Mouse (Mus musculus): ENCODE measurements around the gene Plxna1. TPM values are rescaled to one million over a fixed set of nuclear protein-coding genes. Genes with fewer than 3 reads are reported as not detected.

The Plxna1 gene
- polyA plus RNA-seq, 1 experiment from 2014 or later: 47.8 TPM

DNA sequence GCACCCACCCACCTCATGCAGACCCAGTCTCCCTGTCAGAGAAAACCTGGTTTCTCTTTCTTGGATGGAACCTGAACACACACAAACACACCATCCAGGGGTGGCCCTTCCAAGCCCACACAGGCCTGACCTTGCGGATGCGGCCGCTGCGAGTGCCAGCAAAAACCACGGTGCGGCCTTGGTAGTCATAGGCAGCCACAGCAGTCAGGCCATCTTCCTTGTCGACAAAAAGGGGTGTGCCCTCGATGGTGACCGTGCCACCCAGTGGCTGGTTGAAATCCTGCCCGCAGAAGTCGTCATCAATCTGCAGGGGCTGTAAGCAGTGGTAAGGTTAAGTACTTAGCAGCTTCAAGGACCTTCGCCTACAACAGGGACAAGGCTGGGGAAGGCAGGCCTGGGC, 7.7 kb downstream of the Plxna1 start:
- H3K9me3 ChIP-seq (ENCODE audit: control insufficient read depth, low read length): no peaks in the 10 kb centered on the region
- H3K4me3 ChIP-seq (replicated peaks; ENCODE audit: low read length): no peak overlapping the region
- H3K27me3 ChIP-seq (replicated peaks; ENCODE audit: control insufficient read depth, insufficient read depth, low read length): no peaks in the 10 kb centered on the region
- no peak overlapping the region for H3K4me2 ChIP-seq (ENCODE audit: low read length)
- ATAC-seq: no peak
- H3K9ac ChIP-seq (replicated peaks; ENCODE audit: low read depth, low read length): no peak overlapping the region
- H3K27ac ChIP-seq (ENCODE audit: low read length): no peak overlapping the region
- H3K4me1 ChIP-seq (replicated peaks; ENCODE audit: control insufficient read depth, insufficient read depth, low read length): peaks cover 67% of the 10 kb centered on the region
- 80% methylated on average over 12 of the region's 12 CpGs for WGBS
- H3K36me3 ChIP-seq (ENCODE audit: control insufficient read depth, insufficient read depth): no peaks in the 10 kb centered on the region

GRCm38 (mm10) chr6:89354076-89354475, 8.3 kb downstream of the Plxna1 start:
- no peak overlapping the region for H3K4me3 ChIP-seq (replicated peaks; ENCODE audit: low read length)
- H3K4me2 ChIP-seq (ENCODE audit: low read length): no peak overlapping the region
- no peak overlapping the region for H3K9ac ChIP-seq (replicated peaks; ENCODE audit: low read depth, low read length)
- no peaks in the 10 kb centered on the region for H3K27me3 ChIP-seq (replicated peaks; ENCODE audit: control insufficient read depth, insufficient read depth, low read length)
- WGBS: 82% methylated on average over 5 of the region's 5 CpGs
- H3K9me3 ChIP-seq (ENCODE audit: control insufficient read depth, low read length): no peaks in the 10 kb centered on the region
- no peaks in the 10 kb centered on the region for H3K36me3 ChIP-seq (ENCODE audit: control insufficient read depth, insufficient read depth)
- peaks cover 61% of the 10 kb centered on the region for H3K4me1 ChIP-seq (replicated peaks; ENCODE audit: control insufficient read depth, insufficient read depth, low read length)
- no peak overlapping the region for H3K27ac ChIP-seq (ENCODE audit: low read length)
- ATAC-seq: no peak

GRCm38 (mm10) chr6:89353101-89353500, 9.3 kb downstream of the Plxna1 start:
- no peak for ATAC-seq
- no peak overlapping the region for H3K9ac ChIP-seq (replicated peaks; ENCODE audit: low read depth, low read length)
- peaks cover 51% of the 10 kb centered on the region for H3K4me1 ChIP-seq (replicated peaks; ENCODE audit: control insufficient read depth, insufficient read depth, low read length)
- H3K4me3 ChIP-seq (replicated peaks; ENCODE audit: low read length): no peak overlapping the region
- no peaks in the 10 kb centered on the region for H3K27me3 ChIP-seq (replicated peaks; ENCODE audit: control insufficient read depth, insufficient read depth, low read length)
- no peak overlapping the region for H3K4me2 ChIP-seq (ENCODE audit: low read length)
- WGBS: 55% methylated on average over 8 of the region's 8 CpGs
- H3K27ac ChIP-seq (ENCODE audit: low read length): no peak overlapping the region
- H3K9me3 ChIP-seq (ENCODE audit: control insufficient read depth, low read length): no peaks in the 10 kb centered on the region
- H3K36me3 ChIP-seq (ENCODE audit: control insufficient read depth, insufficient read depth): no peaks in the 10 kb centered on the region

- H3K4me3 ChIP-seq (replicated peaks; ENCODE audit: low read length): no peak overlapping the region
- 7% methylated on average over 5 of the region's 5 CpGs for WGBS
- H3K27ac ChIP-seq (ENCODE audit: low read length): peak overlapping the region; percentile 45
- peaks cover 2% of the 10 kb centered on the region; the same call in 1 of the 2 replicates for H3K36me3 ChIP-seq (ENCODE audit: control insufficient read depth, insufficient read depth)
- peaks cover 48% of the 10 kb centered on the region for H3K4me1 ChIP-seq (replicated peaks; ENCODE audit: control insufficient read depth, insufficient read depth, low read length)
- H3K4me2 ChIP-seq (ENCODE audit: low read length): no peak overlapping the region
- no peaks in the 10 kb centered on the region for H3K9me3 ChIP-seq (ENCODE audit: control insufficient read depth, low read length)
- no peak overlapping the region; the same call in 1 of the 2 replicates for H3K9ac ChIP-seq (replicated peaks; ENCODE audit: low read depth, low read length)
- H3K27me3 ChIP-seq (replicated peaks; ENCODE audit: control insufficient read depth, insufficient read depth, low read length): no peaks in the 10 kb centered on the region
- ATAC-seq: peak; percentile 78
Measured at GRCm38 (mm10) chr6:89351441-89352137, 10.8 kb downstream of the Plxna1 start.

- Histone ChIP-seq H3K27ac (ENCODE audit: low read length) (no peak overlapping the region), H3K9ac (replicated peaks; ENCODE audit: low read depth, low read length) (no peak overlapping the region), H3K4me3 (replicated peaks; ENCODE audit: low read length) (no peak overlapping the region), H3K4me2 (ENCODE audit: low read length) (no peak overlapping the region), H3K9me3 (ENCODE audit: control insufficient read depth, low read length) (no peaks in the 10 kb centered on the region), H3K27me3 (replicated peaks; ENCODE audit: control insufficient read depth, insufficient read depth, low read length) (no peaks in the 10 kb centered on the region), H3K36me3 (ENCODE audit: control insufficient read depth, insufficient read depth) (peaks cover 2% of the 10 kb centered on the region; the same call in 1 of the 2 replicates), H3K4me1 (replicated peaks; ENCODE audit: control insufficient read depth, insufficient read depth, low read length) (peaks cover 43% of the 10 kb centered on the region)
- no peak for ATAC-seq
- 100% methylated on average over 2 of the region's 2 CpGs for whole genome bisulfite sequencing
Measured at GRCm38 (mm10) chr6:89350520-89350919, 11.9 kb downstream of the Plxna1 start.

- Histone ChIP-seq H3K36me3 (ENCODE audit: control insufficient read depth, insufficient read depth) (peaks cover 2% of the 10 kb centered on the region; the same call in 1 of the 2 replicates), H3K9me3 (ENCODE audit: control insufficient read depth, low read length) (no peaks in the 10 kb centered on the region), H3K27me3 (replicated peaks; ENCODE audit: control insufficient read depth, insufficient read depth, low read length) (no peaks in the 10 kb centered on the region), H3K9ac (replicated peaks; ENCODE audit: low read depth, low read length) (no peak overlapping the region), H3K4me1 (replicated peaks; ENCODE audit: control insufficient read depth, insufficient read depth, low read length) (peaks cover 44% of the 10 kb centered on the region), H3K4me3 (replicated peaks; ENCODE audit: low read length) (no peak overlapping the region), H3K4me2 (ENCODE audit: low read length) (no peak overlapping the region), H3K27ac (ENCODE audit: low read length) (no peak overlapping the region)
- 70% methylated on average over 1 of the region's 1 CpGs for WGBS
- no peak for ATAC-seq
Measured at GRCm38 (mm10) chr6:89350037-89350515, 12.3 kb downstream of the Plxna1 start.

DNA sequence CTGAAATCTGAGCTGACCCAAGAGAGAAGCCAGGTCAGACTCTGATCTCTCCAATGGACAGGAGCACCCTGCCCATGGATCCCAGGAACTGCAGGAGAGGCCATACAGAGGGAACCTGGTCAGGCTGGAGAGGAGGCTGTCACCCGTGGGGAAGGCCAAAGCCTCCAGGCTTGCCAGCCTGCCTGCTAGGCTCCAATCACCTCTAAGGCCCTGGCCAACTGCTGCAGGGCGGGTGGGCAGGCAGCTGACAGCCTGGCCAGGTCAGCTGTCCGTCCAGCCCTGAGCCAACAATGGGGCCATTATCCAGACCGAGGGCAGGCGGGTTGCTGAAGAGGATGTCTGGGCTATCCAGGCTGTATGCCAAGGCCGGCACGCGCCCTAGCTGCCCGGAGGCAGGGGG, 14.1 kb downstream of the Plxna1 start:
- H3K27ac ChIP-seq (ENCODE audit: low read length): no peak overlapping the region
- H3K4me2 ChIP-seq (ENCODE audit: low read length): no peak overlapping the region
- no peak overlapping the region for H3K9ac ChIP-seq (replicated peaks; ENCODE audit: low read depth, low read length)
- H3K36me3 ChIP-seq (ENCODE audit: control insufficient read depth, insufficient read depth): peaks cover 2% of the 10 kb centered on the region; the same call in 1 of the 2 replicates
- peaks cover 46% of the 10 kb centered on the region for H3K4me1 ChIP-seq (replicated peaks; ENCODE audit: control insufficient read depth, insufficient read depth, low read length)
- no peak overlapping the region for H3K4me3 ChIP-seq (replicated peaks; ENCODE audit: low read length)
- no peaks in the 10 kb centered on the region for H3K27me3 ChIP-seq (replicated peaks; ENCODE audit: control insufficient read depth, insufficient read depth, low read length)
- WGBS: 58% methylated on average over 9 of the region's 9 CpGs
- no peak for ATAC-seq
- no peaks in the 10 kb centered on the region for H3K9me3 ChIP-seq (ENCODE audit: control insufficient read depth, low read length)

GRCm38 (mm10) chr6:89347792-89348191, 14.6 kb downstream of the Plxna1 start:
- peaks cover 2% of the 10 kb centered on the region; the same call in 1 of the 2 replicates for H3K36me3 ChIP-seq (ENCODE audit: control insufficient read depth, insufficient read depth)
- H3K27me3 ChIP-seq (replicated peaks; ENCODE audit: control insufficient read depth, insufficient read depth, low read length): no peaks in the 10 kb centered on the region
- H3K4me3 ChIP-seq (replicated peaks; ENCODE audit: low read length): no peak overlapping the region
- H3K9ac ChIP-seq (replicated peaks; ENCODE audit: low read depth, low read length): no peak overlapping the region
- no peak overlapping the region for H3K4me2 ChIP-seq (ENCODE audit: low read length)
- peaks cover 42% of the 10 kb centered on the region for H3K4me1 ChIP-seq (replicated peaks; ENCODE audit: control insufficient read depth, insufficient read depth, low read length)
- no peak for ATAC-seq
- H3K9me3 ChIP-seq (ENCODE audit: control insufficient read depth, low read length): no peaks in the 10 kb centered on the region
- 60% methylated on average over 1 of the region's 1 CpGs for WGBS
- no peak overlapping the region for H3K27ac ChIP-seq (ENCODE audit: low read length)

GRCm38 (mm10) chr6:89345855-89346254, 16.6 kb downstream of the Plxna1 start:
- no peak overlapping the region for H3K27ac ChIP-seq (ENCODE audit: low read length)
- 95% methylated on average over 1 of the region's 1 CpGs for WGBS
- peaks cover 24% of the 10 kb centered on the region for H3K4me1 ChIP-seq (replicated peaks; ENCODE audit: control insufficient read depth, insufficient read depth, low read length)
- no peaks in the 10 kb centered on the region for H3K9me3 ChIP-seq (ENCODE audit: control insufficient read depth, low read length)
- no peak overlapping the region for H3K4me3 ChIP-seq (replicated peaks; ENCODE audit: low read length)
- ATAC-seq: no peak
- H3K36me3 ChIP-seq (ENCODE audit: control insufficient read depth, insufficient read depth): peaks cover 5% of the 10 kb centered on the region
- no peak overlapping the region for H3K4me2 ChIP-seq (ENCODE audit: low read length)
- no peaks in the 10 kb centered on the region for H3K27me3 ChIP-seq (replicated peaks; ENCODE audit: control insufficient read depth, insufficient read depth, low read length)
- no peak overlapping the region for H3K9ac ChIP-seq (replicated peaks; ENCODE audit: low read depth, low read length)

Measured in forebrain, embryonic 16.5 days (tissue).